11 mouse cellular contexts compared by ENCODE assay signal in the genomic region with DNA sequence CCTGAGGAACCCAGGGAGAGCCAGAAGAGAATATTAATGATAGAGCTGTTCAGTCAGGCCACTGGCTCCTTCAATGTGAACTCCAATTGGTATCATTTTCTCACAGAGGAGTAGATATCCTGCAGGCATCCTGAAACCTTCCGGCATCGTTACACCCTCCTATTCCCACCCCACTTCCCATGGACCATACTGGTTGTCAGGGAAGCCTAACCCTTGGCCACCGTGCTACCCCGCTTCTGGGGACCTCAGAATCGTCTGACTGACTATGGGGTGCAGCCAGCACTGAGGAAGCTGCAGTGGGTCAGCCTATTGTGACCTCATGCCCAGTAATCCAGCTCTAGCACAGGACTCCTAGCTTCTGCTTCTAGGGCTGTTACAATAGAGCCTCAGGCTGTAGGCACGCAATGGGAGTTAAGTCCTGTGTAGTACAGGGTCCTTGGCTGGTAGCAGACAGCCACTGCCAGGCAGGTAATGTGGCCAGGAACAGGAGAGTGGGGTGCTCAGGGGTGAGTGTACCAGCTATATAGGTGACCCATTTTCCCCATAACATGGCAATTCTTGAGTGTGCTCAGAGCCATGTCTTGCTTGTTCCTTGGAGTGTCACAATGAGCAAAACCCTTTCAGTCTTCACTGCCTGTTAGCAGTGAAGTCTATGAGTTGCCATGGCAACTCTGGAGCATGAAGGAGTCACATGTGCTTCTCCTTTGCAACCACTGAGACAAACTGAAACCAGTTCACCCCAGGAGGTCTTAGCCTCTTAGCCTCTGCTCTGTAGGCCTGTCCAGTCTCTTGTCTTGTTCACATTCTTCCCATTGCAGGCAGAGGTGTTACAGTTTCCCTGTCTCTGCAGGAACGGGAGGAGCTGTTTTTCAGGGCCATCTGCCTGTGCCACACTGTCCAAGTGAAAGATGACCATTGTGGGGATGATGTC. TPM values are rescaled to one million over a fixed set of nuclear protein-coding genes. Genes with fewer than 3 reads are reported as not detected.
DNase-seq lines count a peak whose midpoint lies in the region; ATAC-seq lines count a peak whose summit lies in the region.
"Had no signal": no experiment of that assay in that cellular context is flagged by ENCODE, and none has a peak within 500 bp of the region (broad histone marks: within the 10 kb centered on the region; RNA-seq: fewer than 3 reads in every experiment).

No protein-coding gene starts in this region.

- H3K9me3 ChIP-seq in hindbrain, embryonic 10.5 days, result no peaks in the 10 kb centered on the region
- H3K9me3 ChIP-seq in midbrain, embryonic 15.5 days, result no peaks in the 10 kb centered on the region
- H3K9me3 ChIP-seq in heart, embryonic 10.5 days, result no peaks in the 10 kb centered on the region
- H3K9me3 ChIP-seq: intestine, embryonic 15.5 days; limb, embryonic 15.5 days had no signal

- DNase-seq in layer of hippocampus, adult 9-11 months, result peak; percentile 35
- DNase-seq in layer of hippocampus, postnatal 10 days (ENCODE audit: low spot score in 2 of 2), result no peak
- DNase-seq in brain, embryonic 18.5 days (ENCODE audit: low read depth, low spot score), result peak; percentile 32
- peak; percentile 52 for DNase-seq in hindbrain, embryonic 10.5 days (ENCODE audit: low spot score)
- no peak for DNase-seq in layer of hippocampus, postnatal 36 days
- no peak for DNase-seq in heart, embryonic 10.5 days (ENCODE audit: low spot score)
- DNase-seq in gastrocnemius, postnatal 36 days, result no peak

- peaks cover 83% of the 10 kb centered on the region for H3K36me3 ChIP-seq in hindbrain, embryonic 10.5 days
- peaks cover 24% of the 10 kb centered on the region for H3K36me3 ChIP-seq in midbrain, embryonic 15.5 days (replicated peaks)
- peaks cover 92% of the 10 kb centered on the region for H3K36me3 ChIP-seq in heart, embryonic 10.5 days

- H3K4me3 ChIP-seq in hindbrain, embryonic 10.5 days, result 0 out of 2 replicates have a peak overlapping the region, but pooled peaks have one; percentile 1
- H3K4me3 ChIP-seq in midbrain, embryonic 15.5 days, result no peak overlapping the region
- H3K4me3 ChIP-seq in heart, embryonic 10.5 days, result no peak overlapping the region
- H3K4me3 ChIP-seq: intestine, embryonic 15.5 days; limb, embryonic 15.5 days had no signal

- intact Hi-C loops in gastrocnemius, postnatal 36 days (cut with DNase I), result no loop called here

- H3K27ac ChIP-seq in hindbrain, embryonic 10.5 days, result peak overlapping the region; percentile 79
- peak overlapping the region; percentile 76 for H3K27ac ChIP-seq in midbrain, embryonic 15.5 days
- H3K27ac ChIP-seq in heart, embryonic 10.5 days, result no peak overlapping the region
- H3K27ac ChIP-seq: intestine, embryonic 15.5 days; limb, embryonic 15.5 days; macrophage had no signal

- H3K9ac ChIP-seq in midbrain, embryonic 15.5 days, result no peak overlapping the region
- H3K9ac ChIP-seq: intestine, embryonic 15.5 days; limb, embryonic 15.5 days had no signal

- peaks cover 64% of the 10 kb centered on the region for H3K4me1 ChIP-seq in hindbrain, embryonic 10.5 days (replicated peaks)
- peaks cover 17% of the 10 kb centered on the region for H3K4me1 ChIP-seq in midbrain, embryonic 15.5 days
- peaks cover 7% of the 10 kb centered on the region for H3K4me1 ChIP-seq in heart, embryonic 10.5 days
- H3K4me1 ChIP-seq: intestine, embryonic 15.5 days; limb, embryonic 15.5 days had no signal

- H3K27me3 ChIP-seq in hindbrain, embryonic 10.5 days (ENCODE audit: insufficient read depth, poor library complexity, severe bottlenecking), result no peaks in the 10 kb centered on the region
- H3K27me3 ChIP-seq in midbrain, embryonic 15.5 days (replicated peaks), result no peaks in the 10 kb centered on the region
- no peaks in the 10 kb centered on the region for H3K27me3 ChIP-seq in heart, embryonic 10.5 days (ENCODE audit: insufficient read depth, poor library complexity, severe bottlenecking)
- H3K27me3 ChIP-seq: intestine, embryonic 15.5 days; limb, embryonic 15.5 days had no signal

- peak; percentile 83 for ATAC-seq in midbrain, embryonic 15.5 days (replicated peaks)
- ATAC-seq: intestine, embryonic 15.5 days had no signal

- 63% methylated on average over 7 of the region's 7 CpGs for WGBS in hindbrain, embryonic 10.5 days
- 59% methylated on average over 7 of the region's 7 CpGs for WGBS in midbrain, embryonic 15.5 days
- WGBS in heart, embryonic 10.5 days, result 83% methylated on average over 7 of the region's 7 CpGs

- H3K4me2 ChIP-seq in midbrain, embryonic 15.5 days, result no peak overlapping the region
- H3K4me2 ChIP-seq: intestine, embryonic 15.5 days; limb, embryonic 15.5 days had no signal

RNA-seq across cellular contexts. Expression of a gene that starts 41.7 kb away (rescaled TPM):
- total RNA-seq in layer of hippocampus, postnatal 10 days (2021), result 100 to 1,000 TPM; 269 to 278 TPM
- 31.5 and 46.4 TPM in 2 replicates for polyA plus RNA-seq in hindbrain, embryonic 10.5 days (2016; fragmentation: Nextera tagmentation; extraction: Ambion mirVana)
- polyA plus RNA-seq in midbrain, embryonic 15.5 days (2015; fragmentation: Nextera tagmentation; extraction: Ambion mirVana), result 176 and 189 TPM in 2 replicates
- total RNA-seq in layer of hippocampus, postnatal 36 days (2021), result 100 to 1,000 TPM; 224 to 268 TPM
- 8.3 and 9.1 TPM in 2 replicates for polyA plus RNA-seq in heart, embryonic 10.5 days (2016; fragmentation: Nextera tagmentation; extraction: Ambion mirVana)
- total RNA-seq in gastrocnemius, postnatal 36 days (2021), result 10 to 100 TPM; 26.0 to 29.3 TPM

Comparison
In these comparisons a context has a peak if more than half of its experiments do, and no peak if none do; other contexts are left out.
1. DNase-seq: peak in layer of hippocampus, adult 9-11 months (single experiment), brain, embryonic 18.5 days (single experiment) and hindbrain, embryonic 10.5 days (single experiment); none in layer of hippocampus, postnatal 10 days (0 of 2), layer of hippocampus, postnatal 36 days (0 of 2), heart, embryonic 10.5 days (single experiment) and gastrocnemius, postnatal 36 days (0 of 2).
2. RNA of a gene that starts 41.7 kb away (total RNA-seq): 269 to 278 TPM in layer of hippocampus, postnatal 10 days and 224 to 268 TPM in layer of hippocampus, postnatal 36 days; 26.0 to 29.3 TPM in gastrocnemius, postnatal 36 days; every median in the first group is over 4 times any median in the second.